16 mouse cellular contexts compared by ENCODE assay signal in genomic region chr3:136455651-136456470, GRCm38 (mm10).
DNase-seq lines count a peak whose midpoint lies in the region; ATAC-seq lines count a peak whose summit lies in the region.
"Had no signal": no experiment of that assay in that cellular context is flagged by ENCODE, and none has a peak within 500 bp of the region (broad histone marks: within the 10 kb centered on the region; RNA-seq: fewer than 3 reads in every experiment).

No protein-coding gene starts in this region.

- H3K9ac ChIP-seq in kidney, embryonic 14.5 days (ENCODE audit: low read depth, low read length), result no peak overlapping the region
- no peak overlapping the region for H3K9ac ChIP-seq in embryonic facial prominence, embryonic 13.5 days
- no peak overlapping the region for H3K9ac ChIP-seq in midbrain, embryonic 13.5 days (replicated peaks)
- H3K9ac ChIP-seq: liver, embryonic 12.5 days; lung, embryonic 14.5 days had no signal

- H3K4me2 ChIP-seq in kidney, embryonic 14.5 days (replicated peaks; ENCODE audit: low read depth, low read length), result no peak overlapping the region
- H3K4me2 ChIP-seq in embryonic facial prominence, embryonic 13.5 days, result no peak overlapping the region
- H3K4me2 ChIP-seq in midbrain, embryonic 13.5 days (replicated peaks), result no peak overlapping the region
- H3K4me2 ChIP-seq: liver, embryonic 12.5 days; lung, embryonic 14.5 days had no signal

- H3K4me3 ChIP-seq in kidney, embryonic 14.5 days (ENCODE audit: low read length), result no peak overlapping the region
- H3K4me3 ChIP-seq in embryonic facial prominence, embryonic 13.5 days, result no peak overlapping the region
- H3K4me3 ChIP-seq in midbrain, embryonic 13.5 days (replicated peaks), result no peak overlapping the region
- H3K4me3 ChIP-seq: heart, adult 2 months; liver, embryonic 12.5 days had no signal

- H3K9me3 ChIP-seq in kidney, embryonic 14.5 days (ENCODE audit: control insufficient read depth, low read length), result no peaks in the 10 kb centered on the region
- no peaks in the 10 kb centered on the region for H3K9me3 ChIP-seq in embryonic facial prominence, embryonic 13.5 days
- H3K9me3 ChIP-seq in midbrain, embryonic 13.5 days, result no peaks in the 10 kb centered on the region
- H3K9me3 ChIP-seq: liver, embryonic 12.5 days had no signal

- ATAC-seq in kidney, embryonic 14.5 days (ENCODE audit: low FRiP score, low TSS enrichment), result peak; percentile 60; the same call in 1 of the 2 replicates
- ATAC-seq in embryonic facial prominence, embryonic 13.5 days (ENCODE audit: insufficient number of reproducible peaks, insufficient read depth, low FRiP score, low TSS enrichment, low read depth), result 0 out of 2 replicates have a peak, but pooled peaks have one; percentile 48
- peak; percentile 93 for ATAC-seq in midbrain, embryonic 13.5 days
- ATAC-seq: liver, embryonic 12.5 days had no signal

- H3K27ac ChIP-seq in kidney, embryonic 14.5 days (ENCODE audit: low read depth, low read length), result no peak overlapping the region
- H3K27ac ChIP-seq in embryonic facial prominence, embryonic 13.5 days, result no peak overlapping the region
- peak overlapping the region; percentile 17; the same call in 1 of the 2 replicates for H3K27ac ChIP-seq in midbrain, embryonic 13.5 days
- H3K27ac ChIP-seq: heart, adult 2 months; liver, embryonic 12.5 days; macrophage had no signal

- WGBS in kidney, embryonic 14.5 days, result 69% methylated on average over 7 of the region's 7 CpGs
- 79% methylated on average over 7 of the region's 7 CpGs for whole genome bisulfite sequencing in embryonic facial prominence, embryonic 13.5 days
- 47% methylated on average over 7 of the region's 7 CpGs for WGBS in midbrain, embryonic 13.5 days

- H3K27me3 ChIP-seq in kidney, embryonic 14.5 days (ENCODE audit: control insufficient read depth, insufficient read depth, low read length), result no peaks in the 10 kb centered on the region
- no peaks in the 10 kb centered on the region for H3K27me3 ChIP-seq in embryonic facial prominence, embryonic 13.5 days
- H3K27me3 ChIP-seq in midbrain, embryonic 13.5 days, result no peaks in the 10 kb centered on the region
- H3K27me3 ChIP-seq: liver, embryonic 12.5 days had no signal

- H3K4me1 ChIP-seq in kidney, embryonic 14.5 days (ENCODE audit: control insufficient read depth, insufficient read depth, low read length), result no peaks in the 10 kb centered on the region
- H3K4me1 ChIP-seq in embryonic facial prominence, embryonic 13.5 days, result no peaks in the 10 kb centered on the region
- peaks cover 11% of the 10 kb centered on the region for H3K4me1 ChIP-seq in midbrain, embryonic 13.5 days (replicated peaks)
- H3K4me1 ChIP-seq: liver, embryonic 12.5 days had no signal

- no peak for DNase-seq in kidney, postnatal 14 days
- peak; percentile 35 for DNase-seq in embryo, embryonic 10.5 days (ENCODE audit: low spot score)
- no peak for DNase-seq in heart, postnatal 14 days
- no peak for DNase-seq in spleen, postnatal 36 days (ENCODE audit: low spot score in 2 of 2)
- DNase-seq in frontal cortex, adult 2 months (ENCODE audit: extremely low spot score in 1 of 2, low spot score in 1 of 2), result no peak
- DNase-seq: adrenal gland, adult 2 months; gastrocnemius, postnatal 10 days; heart, adult 2 months; kidney, adult 8-10 months; lung, embryonic 14.5 days; thymus, adult 18-20 months had no signal

- no peaks in the 10 kb centered on the region for H3K36me3 ChIP-seq in kidney, embryonic 14.5 days (ENCODE audit: control insufficient read depth, insufficient read depth, low read length)
- H3K36me3 ChIP-seq in embryonic facial prominence, embryonic 13.5 days, result no peaks in the 10 kb centered on the region
- H3K36me3 ChIP-seq in midbrain, embryonic 13.5 days, result no peaks in the 10 kb centered on the region
- H3K36me3 ChIP-seq: liver, embryonic 12.5 days had no signal

- intact Hi-C loops in heart, postnatal 14 days (cut with DNase I), result no loop called here
